Mouse (Mus musculus): Measurements from ENCODE around the gene Numbl.

The Numbl gene

GRCm38 (mm10) chr7:27324161-27324560, 65.9 kb downstream of the Numbl start:
- no peak for DNase-seq (ENCODE audit: low spot score in 2 of 2)

DNA sequence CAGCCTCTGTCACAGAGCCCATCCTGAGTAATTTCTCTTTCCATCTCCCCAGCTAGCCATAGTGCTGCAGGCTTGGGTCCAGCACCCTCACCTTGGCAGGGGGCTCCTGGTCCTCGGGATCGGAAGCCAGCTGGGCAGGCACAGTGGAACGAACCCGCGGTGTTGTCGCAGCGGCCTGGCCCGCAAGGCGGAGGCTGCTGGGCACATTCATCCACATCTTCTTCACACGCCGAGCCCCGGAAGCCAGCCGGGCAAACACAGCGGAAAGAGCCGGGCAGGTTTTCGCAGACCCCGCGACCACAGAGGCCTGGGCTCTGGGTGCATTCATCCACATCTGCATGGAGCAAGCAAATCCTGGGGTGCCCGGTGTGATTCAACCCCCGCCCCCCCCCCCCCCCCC, 66.7 kb downstream of the Numbl start:
- DNase-seq (ENCODE audit: low spot score in 2 of 2) = no peak

DNA sequence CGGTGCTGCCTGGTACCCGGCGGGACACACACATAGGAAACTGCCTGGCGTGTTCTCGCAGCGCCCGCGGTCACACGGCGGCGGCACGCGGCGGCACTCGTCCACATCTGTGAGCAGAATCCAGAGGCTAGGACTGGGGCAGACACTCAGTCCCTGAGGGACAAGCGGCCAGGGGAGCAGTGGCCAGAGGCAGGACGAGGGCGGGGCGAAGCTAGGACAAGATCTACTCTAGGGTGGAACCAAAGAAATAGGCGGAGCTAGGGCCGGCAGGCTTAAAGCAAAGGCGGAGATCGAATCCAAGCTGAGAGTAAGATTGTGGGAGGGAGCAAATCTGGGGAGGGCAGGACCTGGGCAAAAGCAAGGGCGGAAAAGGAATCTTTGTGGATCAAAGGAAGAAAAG, 67.5 kb downstream of the Numbl start:
- no peak for DNase-seq (ENCODE audit: low spot score in 2 of 2)

GRCm38 (mm10) chr7:27326101-27326880, 68.1 kb downstream of the Numbl start:
- DNase-seq (ENCODE audit: low spot score in 2 of 2) = no peak

DNA sequence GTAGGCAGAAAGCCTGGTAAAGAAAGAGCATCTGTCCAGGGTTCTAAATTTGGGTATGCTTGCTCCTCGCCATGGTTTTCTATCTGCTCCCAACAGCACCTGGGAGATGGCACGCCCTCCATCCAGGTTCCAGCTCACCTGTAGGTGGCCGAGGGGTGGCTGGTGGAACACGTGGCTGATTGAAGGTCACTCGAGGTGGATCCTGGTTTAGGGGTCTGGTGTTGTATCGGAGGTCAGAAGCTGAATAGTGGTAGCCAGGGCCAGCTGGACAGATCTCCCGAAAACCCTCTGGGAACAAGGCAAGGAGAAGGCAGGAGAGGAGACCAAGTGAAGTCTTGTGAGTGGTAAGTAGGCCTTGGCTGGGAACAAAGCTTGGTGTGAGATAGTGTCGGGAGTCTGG, 69.3 kb downstream of the Numbl start:
- no peak for DNase-seq (ENCODE audit: low spot score in 2 of 2)

- DNase-seq (ENCODE audit: low spot score in 2 of 2) = no peak
These were observed 69.9 kb downstream of the Numbl start for GRCm38 (mm10) chr7:27328161-27328560.

- DNase-seq (ENCODE audit: low spot score in 2 of 2) = no peak
These were observed 70.4 kb downstream of the Numbl start for GRCm38 (mm10) chr7:27328648-27329047.

- peak in 1 of 2 experiments; percentile 65 for DNase-seq (ENCODE audit: low spot score in 2 of 2)
These were observed 71.2 kb downstream of the Numbl start for GRCm38 (mm10) chr7:27329326-27329947.

DNA sequence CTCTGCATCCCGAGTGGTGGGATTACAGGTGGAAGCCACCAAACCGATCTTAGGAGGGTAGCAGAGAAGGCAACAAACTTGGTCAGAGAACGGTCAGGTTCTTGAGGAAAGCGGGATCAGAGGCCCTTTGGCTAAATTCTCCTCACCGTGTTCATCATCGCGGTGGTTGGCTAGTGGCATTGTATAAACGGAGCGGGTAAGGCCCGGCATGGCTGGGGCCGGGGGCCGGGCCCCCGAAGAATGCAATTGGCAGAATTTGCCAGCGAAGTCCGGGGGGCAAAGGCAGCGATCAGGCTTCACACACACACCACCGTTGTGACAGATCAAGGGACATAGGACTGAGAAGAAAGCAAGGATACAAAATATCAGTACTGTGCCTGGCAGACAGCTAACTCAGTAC, 71.7 kb downstream of the Numbl start:
- DNase-seq (ENCODE audit: low spot score in 2 of 2) = no peak

- DNase-seq (ENCODE audit: low spot score in 2 of 2) = peak in 1 of 2 experiments; percentile 62
These were observed 72.7 kb downstream of the Numbl start for GRCm38 (mm10) chr7:27330709-27331540.

DNA sequence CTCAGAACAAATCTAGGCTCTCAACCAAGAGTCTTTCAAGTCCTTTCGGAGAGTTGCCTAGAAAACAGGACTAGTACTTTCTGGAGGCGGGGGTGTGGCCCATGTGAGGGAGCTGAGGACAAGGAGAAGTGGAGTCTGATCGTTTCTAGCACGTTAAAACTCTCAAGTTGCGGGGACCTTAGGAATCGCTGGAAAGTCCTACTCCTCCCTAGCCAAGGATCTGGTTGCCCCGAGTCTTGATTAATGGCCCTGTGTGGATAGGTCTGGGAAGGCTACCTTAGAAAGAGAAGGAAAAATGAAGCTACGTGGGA, 73.3 kb downstream of the Numbl start:
- no peak for DNase-seq (ENCODE audit: low spot score in 2 of 2)
